Mouse (Mus musculus): ENCODE data around the gene Fgfr4. TPM values are rescaled to one million over a fixed set of nuclear protein-coding genes. Genes with fewer than 3 reads are reported as not detected.

The Fgfr4 gene
- polyA plus RNA-seq (2014; fragmentation: Nextera tagmentation; extraction: Ambion mirVana), result 0.56 and 0.64 TPM in 2 replicates

GRCm38 (mm10) chr13:55152621-55153415, at the start of gene Fgfr4:
Gene Fgfr4, plus strand, starts transcription at chr13:55152640.
- 2% methylated on average over 68 of the region's 68 CpGs for WGBS (ENCODE audit: insufficient replicate concordance)
- peaks cover 43% of the 10 kb centered on the region for H3K27me3 ChIP-seq (ENCODE audit: control insufficient read depth, insufficient read depth, low read length)
- H3K4me2 ChIP-seq, result peak within 1 kb of the TSS; percentile 94
- peaks cover 5% of the 10 kb centered on the region; the same call in 1 of the 2 replicates for H3K4me1 ChIP-seq (ENCODE audit: control insufficient read depth, insufficient read depth, low read length)
- ATAC-seq (replicated peaks; ENCODE audit: insufficient number of reproducible peaks, low FRiP score, low TSS enrichment), result 0 out of 2 replicates have a peak, but pooled peaks have one; percentile 28
- H3K4me3 ChIP-seq (ENCODE audit: low read depth, low read length), result peak within 1 kb of the TSS; percentile 55
- no peak within 1 kb of the TSS for H3K27ac ChIP-seq (ENCODE audit: low read depth, low read length)
- no peaks in the 10 kb centered on the region for H3K9me3 ChIP-seq (replicated peaks; ENCODE audit: control insufficient read depth, low read length)
- 0 out of 2 replicates have a peak within 1 kb of the TSS, but pooled peaks have one; percentile 43 for H3K9ac ChIP-seq (ENCODE audit: low read depth, low read length)
- no peaks in the 10 kb centered on the region for H3K36me3 ChIP-seq (ENCODE audit: control insufficient read depth, insufficient read depth, low read length)

- H3K27me3 ChIP-seq (ENCODE audit: control insufficient read depth, insufficient read depth, low read length), result no peaks in the 10 kb centered on the region
- no peak for ATAC-seq (replicated peaks; ENCODE audit: insufficient number of reproducible peaks, low FRiP score, low TSS enrichment)
- peaks cover 18% of the 10 kb centered on the region for H3K4me1 ChIP-seq (ENCODE audit: control insufficient read depth, insufficient read depth, low read length)
- no peaks in the 10 kb centered on the region for H3K36me3 ChIP-seq (ENCODE audit: control insufficient read depth, insufficient read depth, low read length)
- WGBS (ENCODE audit: insufficient replicate concordance), result 62% methylated on average over 2 of the region's 2 CpGs
- H3K4me3 ChIP-seq (ENCODE audit: low read depth, low read length), result no peak overlapping the region
- no peak overlapping the region for H3K9ac ChIP-seq (ENCODE audit: low read depth, low read length)
- no peak overlapping the region for H3K4me2 ChIP-seq
- H3K9me3 ChIP-seq (replicated peaks; ENCODE audit: control insufficient read depth, low read length), result no peaks in the 10 kb centered on the region
- no peak overlapping the region for H3K27ac ChIP-seq (ENCODE audit: low read depth, low read length)
These were observed 49.1 kb upstream of the Fgfr4 start for GRCm38 (mm10) chr13:55103351-55103750.

GRCm38 (mm10) chr13:55105045-55105952, 47.1 kb upstream of the Fgfr4 start, which contains the start of gene Zfp346:
Gene Zfp346, plus strand, starts transcription at chr13:55105311.
- H3K9ac ChIP-seq (ENCODE audit: low read depth, low read length), result peak within 1 kb of the TSS; percentile 79
- ATAC-seq (replicated peaks; ENCODE audit: insufficient number of reproducible peaks, low FRiP score, low TSS enrichment), result peak; percentile 92
- peaks cover 12% of the 10 kb centered on the region for H3K4me1 ChIP-seq (ENCODE audit: control insufficient read depth, insufficient read depth, low read length)
- H3K9me3 ChIP-seq (replicated peaks; ENCODE audit: control insufficient read depth, low read length), result no peaks in the 10 kb centered on the region
- H3K36me3 ChIP-seq (ENCODE audit: control insufficient read depth, insufficient read depth, low read length), result peaks cover 3% of the 10 kb centered on the region; the same call in 1 of the 2 replicates
- no peaks in the 10 kb centered on the region for H3K27me3 ChIP-seq (ENCODE audit: control insufficient read depth, insufficient read depth, low read length)
- H3K4me3 ChIP-seq (ENCODE audit: low read depth, low read length), result peak within 1 kb of the TSS; percentile 77
- H3K4me2 ChIP-seq, result peak within 1 kb of the TSS; percentile 91
- WGBS (ENCODE audit: insufficient replicate concordance), result under 1% methylated on average over 66 of the region's 66 CpGs
- peak within 1 kb of the TSS; percentile 85 for H3K27ac ChIP-seq (ENCODE audit: low read depth, low read length)

GRCm38 (mm10) chr13:55105953-55106691, 46.3 kb upstream of the Fgfr4 start:
- peak overlapping the region; percentile 77 for H3K4me3 ChIP-seq (ENCODE audit: low read depth, low read length)
- H3K4me1 ChIP-seq (ENCODE audit: control insufficient read depth, insufficient read depth, low read length), result peaks cover 12% of the 10 kb centered on the region
- H3K27me3 ChIP-seq (ENCODE audit: control insufficient read depth, insufficient read depth, low read length), result no peaks in the 10 kb centered on the region
- no peaks in the 10 kb centered on the region for H3K9me3 ChIP-seq (replicated peaks; ENCODE audit: control insufficient read depth, low read length)
- H3K36me3 ChIP-seq (ENCODE audit: control insufficient read depth, insufficient read depth, low read length), result peaks cover 3% of the 10 kb centered on the region; the same call in 1 of the 2 replicates
- peak overlapping the region; percentile 79 for H3K9ac ChIP-seq (ENCODE audit: low read depth, low read length)
- peak overlapping the region; percentile 85 for H3K27ac ChIP-seq (ENCODE audit: low read depth, low read length)
- H3K4me2 ChIP-seq, result peak overlapping the region; percentile 91
- no peak for ATAC-seq (replicated peaks; ENCODE audit: insufficient number of reproducible peaks, low FRiP score, low TSS enrichment)
- 15% methylated on average over 8 of the region's 8 CpGs for WGBS (ENCODE audit: insufficient replicate concordance)

- Histone ChIP-seq H3K36me3 (ENCODE audit: control insufficient read depth, insufficient read depth, low read length) (peaks cover 3% of the 10 kb centered on the region; the same call in 1 of the 2 replicates), H3K4me2 (0 out of 2 replicates have a peak overlapping the region, but pooled peaks have one; percentile 17), H3K9me3 (replicated peaks; ENCODE audit: control insufficient read depth, low read length) (no peaks in the 10 kb centered on the region), H3K4me3 (ENCODE audit: low read depth, low read length) (no peak overlapping the region), H3K4me1 (ENCODE audit: control insufficient read depth, insufficient read depth, low read length) (peaks cover 12% of the 10 kb centered on the region), H3K9ac (ENCODE audit: low read depth, low read length) (no peak overlapping the region), H3K27ac (ENCODE audit: low read depth, low read length) (peak overlapping the region; percentile 82), H3K27me3 (ENCODE audit: control insufficient read depth, insufficient read depth, low read length) (no peaks in the 10 kb centered on the region)
- no peak for ATAC-seq (replicated peaks; ENCODE audit: insufficient number of reproducible peaks, low FRiP score, low TSS enrichment)
- 79% methylated on average over 4 of the region's 4 CpGs for WGBS (ENCODE audit: insufficient replicate concordance)
These were observed 45.3 kb upstream of the Fgfr4 start for GRCm38 (mm10) chr13:55107116-55107515.

GRCm38 (mm10) chr13:55107694-55108093, 44.7 kb upstream of the Fgfr4 start:
- peaks cover 3% of the 10 kb centered on the region; the same call in 1 of the 2 replicates for H3K36me3 ChIP-seq (ENCODE audit: control insufficient read depth, insufficient read depth, low read length)
- H3K4me3 ChIP-seq (ENCODE audit: low read depth, low read length), result no peak overlapping the region
- ATAC-seq (replicated peaks; ENCODE audit: insufficient number of reproducible peaks, low FRiP score, low TSS enrichment), result no peak
- no peaks in the 10 kb centered on the region for H3K27me3 ChIP-seq (ENCODE audit: control insufficient read depth, insufficient read depth, low read length)
- no peak overlapping the region for H3K4me2 ChIP-seq
- H3K9ac ChIP-seq (ENCODE audit: low read depth, low read length), result 0 out of 2 replicates have a peak overlapping the region, but pooled peaks have one; percentile 39
- 59% methylated on average over 8 of the region's 8 CpGs for WGBS (ENCODE audit: insufficient replicate concordance)
- peak overlapping the region; percentile 82 for H3K27ac ChIP-seq (ENCODE audit: low read depth, low read length)
- H3K4me1 ChIP-seq (ENCODE audit: control insufficient read depth, insufficient read depth, low read length), result peaks cover 12% of the 10 kb centered on the region
- H3K9me3 ChIP-seq (replicated peaks; ENCODE audit: control insufficient read depth, low read length), result no peaks in the 10 kb centered on the region

GRCm38 (mm10) chr13:55114375-55114774, 38.1 kb upstream of the Fgfr4 start:
- Histone ChIP-seq H3K4me1 (ENCODE audit: control insufficient read depth, insufficient read depth, low read length) (no peaks in the 10 kb centered on the region), H3K27ac (ENCODE audit: low read depth, low read length) (no peak overlapping the region), H3K9me3 (replicated peaks; ENCODE audit: control insufficient read depth, low read length) (no peaks in the 10 kb centered on the region), H3K4me2 (no peak overlapping the region), H3K4me3 (ENCODE audit: low read depth, low read length) (no peak overlapping the region), H3K36me3 (ENCODE audit: control insufficient read depth, insufficient read depth, low read length) (peaks cover 20% of the 10 kb centered on the region), H3K27me3 (ENCODE audit: control insufficient read depth, insufficient read depth, low read length) (no peaks in the 10 kb centered on the region), H3K9ac (ENCODE audit: low read depth, low read length) (no peak overlapping the region)
- no peak for ATAC-seq (replicated peaks; ENCODE audit: insufficient number of reproducible peaks, low FRiP score, low TSS enrichment)
- WGBS (ENCODE audit: insufficient replicate concordance), result 67% methylated on average over 6 of the region's 6 CpGs

- ATAC-seq (replicated peaks; ENCODE audit: insufficient number of reproducible peaks, low FRiP score, low TSS enrichment), result no peak
- H3K4me3 ChIP-seq (ENCODE audit: low read depth, low read length), result no peak overlapping the region
- 87% methylated on average over 6 of the region's 6 CpGs for WGBS (ENCODE audit: insufficient replicate concordance)
These were observed 27.5 kb upstream of the Fgfr4 start for GRCm38 (mm10) chr13:55124903-55125302.

More at GRCm38 (mm10) chr13:55124903-55125302, 27.5 kb upstream of the Fgfr4 start:
- H3K4me2 ChIP-seq, result no peak overlapping the region
- no peaks in the 10 kb centered on the region for H3K9me3 ChIP-seq (replicated peaks; ENCODE audit: control insufficient read depth, low read length)
- no peak overlapping the region for H3K9ac ChIP-seq (ENCODE audit: low read depth, low read length)
- H3K36me3 ChIP-seq (ENCODE audit: control insufficient read depth, insufficient read depth, low read length), result peaks cover 24% of the 10 kb centered on the region
- no peaks in the 10 kb centered on the region for H3K27me3 ChIP-seq (ENCODE audit: control insufficient read depth, insufficient read depth, low read length)
- H3K27ac ChIP-seq (ENCODE audit: low read depth, low read length), result no peak overlapping the region
- H3K4me1 ChIP-seq (ENCODE audit: control insufficient read depth, insufficient read depth, low read length), result no peaks in the 10 kb centered on the region
